8 mouse cellular contexts compared by ENCODE assay signal in genomic region chr9:28197631-28198030, GRCm38 (mm10).
DNase-seq lines count a peak whose midpoint lies in the region; ATAC-seq and TF ChIP-seq lines count a peak whose summit lies in the region.

No protein-coding gene starts in this region.

- H3K4me3 ChIP-seq in testis, adult 2 months (ENCODE audit: control insufficient read depth, low read depth, low read length): no peak overlapping the region

- no peak overlapping the region for H3K27ac ChIP-seq in testis, adult 2 months (ENCODE audit: control insufficient read depth, insufficient read depth, low read depth, low read length)

- peak; percentile 23; the same call in 1 of the 2 replicates for TF ChIP-seq CTCF in testis, adult 2 months (IDR thresholded peaks at IDR 0.05; ENCODE audit: control insufficient read depth, insufficient read depth, insufficient replicate concordance, low read depth, low read length)

- H3K36me3 ChIP-seq in testis, adult 2 months (ENCODE audit: control insufficient read depth, insufficient read depth, low read length): no peaks in the 10 kb centered on the region

- no peaks in the 10 kb centered on the region for H3K4me1 ChIP-seq in testis, adult 2 months (ENCODE audit: control insufficient read depth, insufficient read depth, low read length)

- DNase-seq in testis, postnatal 14 days (ENCODE audit: low spot score): no peak
- peak; percentile 77 to 84 for DNase-seq in cerebellum, postnatal 25 days
- peak; percentile 52 to 77 for DNase-seq in frontal cortex, postnatal 36 days (ENCODE audit: low spot score in 2 of 2)
- peak; percentile 52 for DNase-seq in layer of hippocampus, adult 9-11 months
- DNase-seq in lung, postnatal 4 days: peak; percentile 32 to 44
- peak; percentile 2 for DNase-seq in skeletal muscle tissue, adult 2 months (ENCODE audit: low read depth, low spot score)

- TF ChIP-seq POLR2A in testis, adult 2 months (IDR thresholded peaks at IDR 0.05; ENCODE audit: control insufficient read depth, low read depth, low read length): no peak

- H3K27me3 ChIP-seq in testis, adult 2 months (ENCODE audit: control insufficient read depth, insufficient read depth, low read length): no peaks in the 10 kb centered on the region

- ATAC-seq in activated CD4-positive, CD25-positive, alpha-beta regulatory T cell, adult 4 months: no peak
